Mouse (Mus musculus) heart, embryonic 14.5 days (tissue): Measurements from ENCODE around the gene Hoxd11. TPM values are rescaled to one million over a fixed set of nuclear protein-coding genes. Genes with fewer than 3 reads are reported as not detected.

Source experiments
- ATAC-seq: fragments of 200-750 bp; cut with Nextera tagmentation; 2 replicates; pipeline ENCODE4 v1.8.0; 2017; ENCODE audit warnings: low read depth, moderate TSS enrichment; ENCODE audit not compliant: insufficient number of reproducible peaks, insufficient read depth, low FRiP score
- H3K27ac ChIP-seq, 2 experiments: fragments of 200-500 bp in 1 of 2; fragments of 300-500 bp in 1 of 2; sonication (generic) in 1 of 2; replicated peaks in 1 of 2; 2 replicates each; pipeline ENCODE4 v1.5.1; 2012 to 2014; ENCODE audit warnings: low read depth in 2 of 2, low read length in 2 of 2, control low read depth in 1 of 2, mild to moderate bottlenecking in 1 of 2, mixed read lengths in 1 of 2; ENCODE audit not compliant: control insufficient read depth in 1 of 2, insufficient read depth in 1 of 2
- H3K27me3 ChIP-seq: fragments of 300-500 bp; sonication (generic); 2 replicates; pipeline ENCODE4 v1.6.1; 2014; ENCODE audit warnings: mild to moderate bottlenecking, low read length, control low read depth; ENCODE audit not compliant: control insufficient read depth, insufficient read depth
- H3K36me3 ChIP-seq: fragments of 300-500 bp; sonication (generic); 2 replicates; pipeline ENCODE4 v1.6.1; 2014; ENCODE audit warnings: mild to moderate bottlenecking, control low read depth, low read length, mixed read lengths; ENCODE audit not compliant: control insufficient read depth, insufficient read depth
- H3K4me1 ChIP-seq, 2 experiments: fragments of 200-500 bp in 1 of 2; fragments of 300-500 bp in 1 of 2; sonication (generic) in 1 of 2; 2 replicates each; pipeline ENCODE4 v1.6.1; 2012 to 2014; ENCODE audit warnings: low read length in 2 of 2, control low read depth in 1 of 2, mixed read lengths in 1 of 2; ENCODE audit not compliant: control insufficient read depth in 2 of 2, insufficient read depth in 2 of 2
- H3K4me2 ChIP-seq: fragments of 300-500 bp; sonication (generic); 2 replicates; pipeline ENCODE4 v1.6.1; 2014; ENCODE audit warnings: mild to moderate bottlenecking, low read length
- H3K4me3 ChIP-seq, 2 experiments: fragments of 200-500 bp in 1 of 2; fragments of 300-500 bp in 1 of 2; sonication (generic) in 1 of 2; 2 replicates each; pipeline ENCODE4 v1.5.1; 2012 to 2014; ENCODE audit warnings: low read length in 2 of 2, mild to moderate bottlenecking in 2 of 2, control low read depth in 1 of 2, low read depth in 1 of 2, moderate library complexity in 1 of 2; ENCODE audit not compliant: control insufficient read depth in 1 of 2, insufficient read depth in 1 of 2
- H3K9ac ChIP-seq: fragments of 300-500 bp; sonication (generic); 2 replicates; pipeline ENCODE4 v1.6.1; 2014; ENCODE audit warnings: mild to moderate bottlenecking, low read length
- H3K9me3 ChIP-seq: fragments of 300-500 bp; sonication (generic); 2 replicates; pipeline ENCODE4 v1.6.1; 2016; ENCODE audit warnings: low read length, control low read depth; ENCODE audit not compliant: control insufficient read depth
- WGBS: fragments of 180-500 bp; shearing (Covaris S2); extraction: QIAGEN DNeasy Blood & Tissue Kit; methylation state at CpG from one replicate; pipeline ENCODE4 v1.1.7; 2014; 5-methylcytosine and 5-hydroxymethylcytosine counted together
- polyA plus RNA-seq: library from polyadenylated mRNA; unstranded; fragments of >200 nt; fragmentation: Nextera tagmentation; extraction: Ambion mirVana; gene quantifications from 2 replicates; pipeline ENCODE4 v1.2.1, GENCODE M21; 2014

The Hoxd11 gene
- polyA plus RNA-seq, 1 experiment from 2014 or later = not detected

DNA sequence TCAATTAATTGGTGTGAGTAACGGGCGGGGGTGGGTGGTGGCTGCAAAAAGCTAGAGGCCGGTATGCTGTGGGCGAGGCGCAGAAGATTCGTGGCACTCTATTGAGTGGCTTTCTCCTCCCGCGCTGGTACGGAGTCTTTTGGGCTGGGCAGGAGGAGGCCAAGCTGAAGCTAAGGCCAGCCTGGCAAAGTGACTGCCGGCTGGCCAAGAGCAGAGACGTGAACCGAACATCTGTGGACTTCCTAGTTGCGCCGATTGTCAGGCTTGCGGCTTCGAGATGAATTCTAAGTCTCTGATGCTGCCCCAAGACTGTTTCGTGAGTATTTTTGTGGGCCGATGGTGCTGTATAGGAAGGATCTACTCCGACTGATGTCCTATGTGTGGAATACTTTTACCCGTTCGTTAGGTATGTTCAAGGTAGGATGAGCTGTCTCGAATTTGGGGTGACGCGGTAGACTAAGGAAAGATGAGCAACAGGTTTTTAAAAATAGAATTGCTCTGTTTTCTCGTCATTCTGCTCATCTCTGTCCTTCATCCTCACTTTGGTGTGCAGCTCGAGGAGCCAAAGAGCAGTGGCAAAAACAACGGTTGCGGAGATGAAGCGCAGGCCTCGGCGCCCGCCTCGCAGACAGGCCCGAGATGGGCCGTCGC, 12.0 kb upstream of the Hoxd11 start:
- no peaks in the 10 kb centered on the region for H3K36me3 ChIP-seq
- WGBS = 3% methylated on average over 36 of the region's 36 CpGs
- peak overlapping the region in 1 of 2 experiments; percentile 44; a peak in 2 of 4 replicates for H3K4me3 ChIP-seq
- no peak overlapping the region for H3K9ac ChIP-seq
- H3K27ac ChIP-seq = no peak overlapping the region
- no peaks in the 10 kb centered on the region for H3K9me3 ChIP-seq
- 0 out of 2 replicates have a peak overlapping the region, but pooled peaks have one; percentile 75 for H3K4me2 ChIP-seq
- H3K4me1 ChIP-seq = peaks cover 3 to 12% of the 10 kb centered on the region in 2 experiments; a peak in 3 of 4 replicates
- no peak for ATAC-seq
- H3K27me3 ChIP-seq = peaks cover 97% of the 10 kb centered on the region

DNA sequence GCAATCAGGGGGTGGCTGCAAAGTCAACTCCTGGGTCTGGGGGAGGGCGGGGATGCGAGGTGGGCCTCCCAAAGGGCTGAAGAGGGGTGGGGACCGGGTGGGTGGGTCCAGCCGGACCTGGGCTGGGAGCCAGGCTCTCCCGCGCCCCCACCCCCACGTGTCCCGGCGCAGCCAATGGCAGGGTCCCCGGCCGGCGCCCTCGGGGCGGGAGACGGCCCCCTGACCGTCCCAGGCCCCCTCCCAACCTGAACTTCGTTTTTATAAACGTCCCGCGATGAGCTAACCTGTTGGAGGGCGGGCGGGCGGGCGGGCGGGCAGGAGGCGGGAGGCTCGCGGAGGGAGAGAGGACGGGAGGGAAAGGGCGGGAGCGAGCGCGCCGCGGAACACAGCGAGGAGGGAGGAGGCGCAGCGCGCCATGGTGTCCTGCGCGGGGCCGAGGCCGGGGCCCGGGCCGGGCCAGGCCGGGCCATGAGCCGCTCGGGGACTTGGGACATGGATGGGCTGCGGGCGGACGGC, 11.5 kb upstream of the Hoxd11 start, which contains the start of gene Hoxd13:
Hoxd13 (plus strand) TSS at position 469 of the 516 bp plus-strand sequence.
- no peak; the same call in 1 of the 2 replicates for ATAC-seq
- Histone ChIP-seq H3K4me2 (peak within 1 kb of the TSS; percentile 75), H3K9me3 (no peaks in the 10 kb centered on the region), H3K9ac (no peak within 1 kb of the TSS), H3K27ac (no peak within 1 kb of the TSS), H3K4me3 (peak within 1 kb of the TSS; percentile 43 to 44), H3K36me3 (no peaks in the 10 kb centered on the region), H3K4me1 (peaks cover 5 to 12% of the 10 kb centered on the region in 2 experiments), H3K27me3 (peaks cover 97% of the 10 kb centered on the region)
- WGBS = under 1% methylated on average over 18 of the region's 51 CpGs

DNA sequence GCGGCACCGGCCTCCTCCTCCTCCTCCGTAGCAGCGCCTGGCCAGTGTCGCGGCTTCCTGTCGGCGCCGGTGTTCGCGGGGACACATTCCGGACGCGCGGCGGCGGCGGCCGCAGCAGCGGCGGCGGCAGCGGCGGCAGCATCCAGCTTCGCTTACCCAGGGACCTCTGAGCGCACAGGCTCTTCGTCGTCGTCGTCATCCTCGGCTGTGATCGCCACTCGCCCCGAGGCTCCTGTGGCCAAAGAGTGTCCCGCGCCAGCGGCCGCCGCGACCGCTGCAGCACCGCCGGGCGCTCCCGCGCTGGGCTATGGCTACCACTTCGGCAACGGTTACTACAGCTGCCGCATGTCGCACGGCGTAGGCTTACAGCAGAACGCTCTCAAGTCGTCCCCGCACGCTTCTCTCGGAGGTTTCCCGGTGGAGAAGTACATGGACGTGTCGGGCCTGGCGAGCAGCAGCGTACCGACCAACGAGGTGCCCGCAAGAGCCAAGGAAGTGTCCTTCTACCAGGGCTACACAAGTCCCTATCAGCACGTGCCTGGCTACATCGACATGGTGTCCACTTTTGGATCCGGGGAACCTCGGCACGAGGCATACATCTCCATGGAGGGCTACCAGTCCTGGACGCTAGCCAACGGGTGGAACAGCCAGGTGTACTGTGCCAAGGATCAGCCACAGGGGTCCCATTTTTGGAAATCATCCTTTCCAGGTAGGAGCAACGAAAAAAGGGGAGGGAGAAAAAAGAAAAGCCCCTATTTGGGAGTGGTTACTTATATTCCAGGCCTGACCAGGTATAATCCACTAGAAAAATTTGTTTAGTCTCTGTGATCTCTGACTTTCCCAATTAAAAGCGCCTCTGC, 10.8 kb upstream of the Hoxd11 start:
- ATAC-seq = no peak
- H3K36me3 ChIP-seq = no peaks in the 10 kb centered on the region
- under 1% methylated on average over 68 of the region's 74 CpGs for WGBS

DNA sequence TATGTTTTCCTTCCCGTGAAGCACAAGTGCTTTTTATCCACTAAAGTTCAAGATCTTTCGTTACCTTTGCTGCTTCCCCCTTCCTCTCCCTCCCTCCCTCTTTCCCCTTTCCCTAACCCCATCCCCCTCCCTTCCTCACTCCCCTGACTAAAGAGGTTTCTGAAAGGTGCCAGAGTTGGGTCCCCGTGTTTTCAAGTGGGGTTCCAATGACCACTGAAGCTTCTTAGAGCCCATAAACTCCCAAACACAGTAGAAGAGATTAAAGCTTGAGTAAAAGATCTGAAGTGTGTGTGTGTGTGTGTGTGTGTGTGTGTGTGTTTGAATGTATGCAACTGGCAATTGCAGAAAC, 10.2 kb upstream of the Hoxd11 start:
- Histone ChIP-seq H3K4me1 (peaks cover 5 to 12% of the 10 kb centered on the region in 2 experiments), H3K4me2 (no peak overlapping the region), H3K9ac (no peak overlapping the region), H3K4me3 (no peak overlapping the region), H3K27ac (no peak overlapping the region), H3K9me3 (no peaks in the 10 kb centered on the region), H3K36me3 (no peaks in the 10 kb centered on the region), H3K27me3 (peaks cover 97% of the 10 kb centered on the region)
- ATAC-seq = no peak
- 5% methylated on average over 3 of the region's 3 CpGs for WGBS

More for the DNA sequence above, 10.8 kb upstream of the Hoxd11 start:
- Histone ChIP-seq H3K27me3 (peaks cover 97% of the 10 kb centered on the region), H3K4me3 (peak overlapping the region; percentile 43 to 44), H3K9ac (no peak overlapping the region), H3K9me3 (no peaks in the 10 kb centered on the region), H3K27ac (no peak overlapping the region), H3K4me1 (peaks cover 5 to 12% of the 10 kb centered on the region in 2 experiments), H3K4me2 (peak overlapping the region; percentile 75)

DNA sequence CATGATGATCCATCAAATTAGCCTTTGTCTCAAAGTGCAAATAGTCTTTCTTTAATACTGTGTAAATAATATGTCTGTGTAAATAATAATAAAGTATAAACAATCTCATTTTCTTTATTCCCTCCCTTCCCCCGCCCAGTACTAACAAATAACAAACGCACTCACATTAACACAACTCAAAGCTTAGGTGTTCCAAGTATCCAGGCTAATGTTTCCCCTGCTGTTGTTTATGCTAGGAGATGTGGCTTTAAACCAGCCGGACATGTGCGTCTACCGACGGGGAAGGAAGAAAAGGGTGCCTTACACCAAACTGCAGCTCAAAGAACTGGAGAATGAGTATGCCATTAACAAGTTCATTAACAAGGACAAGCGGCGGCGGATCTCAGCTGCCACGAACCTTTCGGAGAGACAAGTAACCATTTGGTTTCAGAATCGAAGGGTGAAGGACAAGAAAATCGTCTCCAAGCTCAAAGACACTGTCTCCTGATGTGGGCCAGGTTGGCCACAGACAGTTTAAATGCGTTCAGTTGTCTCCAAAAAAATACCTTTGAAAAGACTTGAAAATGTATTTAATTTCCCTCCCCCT, 9.6 kb upstream of the Hoxd11 start:
- Histone ChIP-seq H3K4me3 (no peak overlapping the region), H3K9ac (no peak overlapping the region), H3K27ac (no peak overlapping the region), H3K4me1 (peaks cover 5 to 12% of the 10 kb centered on the region in 2 experiments), H3K4me2 (no peak overlapping the region), H3K9me3 (no peaks in the 10 kb centered on the region), H3K36me3 (no peaks in the 10 kb centered on the region), H3K27me3 (peaks cover 97% of the 10 kb centered on the region)
- ATAC-seq = no peak
- 2% methylated on average over 14 of the region's 14 CpGs for WGBS

DNA sequence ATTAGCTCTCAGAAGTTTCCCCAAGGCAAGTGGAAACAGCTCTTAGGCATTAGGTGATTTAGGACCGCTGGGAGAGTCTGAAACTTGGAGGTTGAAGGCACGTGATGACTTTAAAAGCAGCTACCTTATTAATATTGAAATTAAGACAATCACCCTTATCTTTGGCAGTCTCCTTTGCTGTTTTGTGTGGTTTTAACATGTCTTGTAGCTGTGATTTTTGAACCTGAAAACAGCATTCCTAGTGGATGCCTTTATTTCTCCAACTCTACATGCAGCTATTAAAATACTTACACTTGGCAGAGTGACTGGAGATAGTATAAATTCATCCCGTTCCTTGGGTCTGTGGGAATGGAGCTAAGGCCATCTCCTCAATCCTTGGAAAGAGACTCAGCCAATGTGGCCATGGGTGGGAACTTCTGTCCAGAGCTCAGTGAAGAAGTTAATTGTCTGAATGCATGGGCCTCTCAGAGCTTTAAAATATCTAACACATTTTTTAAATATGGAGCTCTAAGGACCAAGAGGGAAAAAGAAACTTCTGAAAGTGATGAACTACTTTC, 8.6 kb upstream of the Hoxd11 start:
- peaks cover 5 to 12% of the 10 kb centered on the region in 2 experiments for H3K4me1 ChIP-seq
- no peak overlapping the region for H3K27ac ChIP-seq
- WGBS = 0% methylated on average over 3 of the region's 3 CpGs
- H3K9me3 ChIP-seq = no peaks in the 10 kb centered on the region
- H3K9ac ChIP-seq = no peak overlapping the region
- no peak overlapping the region for H3K4me3 ChIP-seq
- no peak overlapping the region for H3K4me2 ChIP-seq
- ATAC-seq = no peak
- no peaks in the 10 kb centered on the region for H3K36me3 ChIP-seq
- H3K27me3 ChIP-seq = peaks cover 97% of the 10 kb centered on the region

DNA sequence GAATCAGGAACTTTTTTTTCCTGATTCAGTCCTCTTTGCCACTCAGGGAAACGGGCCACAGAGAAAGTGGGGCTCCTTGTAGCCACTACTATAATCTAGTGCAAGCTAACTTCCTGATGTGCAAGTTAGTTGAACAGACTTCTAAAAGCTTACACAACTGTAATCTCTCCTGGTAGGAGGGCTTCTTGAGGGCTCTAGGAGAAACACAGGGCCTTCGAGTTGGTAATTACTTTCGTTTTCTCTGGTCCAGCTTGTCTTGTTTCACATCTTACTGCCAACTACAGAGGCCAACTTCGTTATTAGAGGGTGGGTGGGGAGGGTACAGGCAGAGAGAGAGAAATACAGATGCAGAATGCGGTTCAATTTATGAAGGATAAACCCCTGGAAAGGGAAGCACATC, 7.5 kb upstream of the Hoxd11 start:
- Histone ChIP-seq H3K27ac (no peak overlapping the region), H3K9me3 (no peaks in the 10 kb centered on the region), H3K4me2 (peak overlapping the region; percentile 18; the same call in 1 of the 2 replicates), H3K4me3 (0 out of 4 replicates have a peak overlapping the region, but pooled peaks of 1 of the 2 experiments have one; percentile 37), H3K4me1 (peaks cover 5 to 12% of the 10 kb centered on the region in 2 experiments), H3K36me3 (no peaks in the 10 kb centered on the region), H3K27me3 (peaks cover 98% of the 10 kb centered on the region), H3K9ac (no peak overlapping the region)
- WGBS = 10% methylated on average over 5 of the region's 5 CpGs
- ATAC-seq = no peak
